Mouse (Mus musculus): ENCODE results near the gene Glmp.
"Not testable (repeated sequence)": the region's sequence is repeated elsewhere in the genome, so short reads cannot be mapped to it uniquely, and the experiment has no call there.

- TF ChIP-seq HCFC1 (IDR thresholded peaks at IDR 0.05; ENCODE audit: low read depth, low read length); USF1 (IDR thresholded peaks at IDR 0.05; ENCODE audit: low read depth, low read length); GABPA (IDR thresholded peaks at IDR 0.05; ENCODE audit: insufficient replicate concordance, low read depth, low read length); ZKSCAN1 (IDR thresholded peaks at IDR 0.05; ENCODE audit: borderline replicate concordance, low read depth, low read length); SMC3 (IDR thresholded peaks at IDR 0.05; ENCODE audit: low read depth, low read length); CTCF (conservative IDR thresholded peaks at IDR 0.05 in 1 of 2, IDR thresholded peaks at IDR 0.05 in 1 of 2; ENCODE audit: low read depth in 2 of 2, low read length in 2 of 2); NELFE (IDR thresholded peaks at IDR 0.05; ENCODE audit: low read depth, low read length); CHD2 (IDR thresholded peaks at IDR 0.05; ENCODE audit: low read length); SIN3A (IDR thresholded peaks at IDR 0.05; ENCODE audit: low read length); MXI1 (IDR thresholded peaks at IDR 0.05; ENCODE audit: low read depth, low read length); MAFK (IDR thresholded peaks at IDR 0.05; ENCODE audit: insufficient replicate concordance, low read length); IRF4 (IDR thresholded peaks at IDR 0.05; ENCODE audit: low read depth, low read length); MAZ (IDR thresholded peaks at IDR 0.05; ENCODE audit: low read depth, low read length); ZNF384 (IDR thresholded peaks at IDR 0.05; ENCODE audit: low read depth, low read length): not testable (repeated sequence)
Measured at GRCm38 (mm10) chr3:88288133-88288713, 36.6 kb upstream of the Glmp start.
